Mouse (Mus musculus) erythroblast, embryonic 14.5 days (primary cell): ENCODE measurements around the gene Tacstd2.

ENCODE experiments used
- GATA1 ChIP-seq: IDR thresholded peaks from 2 replicates; pipeline ENCODE4 v1.6.1; 2012; ENCODE audit warnings: low read length, inconsistent platforms, mixed read lengths
- TAL1 ChIP-seq: IDR thresholded peaks from 3 replicates; pipeline ENCODE4 v1.6.1; 2012; ENCODE audit warnings: low read length, inconsistent platforms, mixed read lengths

GRCm38 (mm10) chr6:67534191-67535004, 1.2 kb downstream of the Tacstd2 start:
- TF ChIP-seq GATA1 (no peak), TAL1 (no peak)
